Comparison of ENCODE assay signal across 26 mouse cellular contexts in genomic region chr5:29380091-29380490, GRCm38 (mm10). TPM values are rescaled to one million over a fixed set of nuclear protein-coding genes. Genes with fewer than 3 reads are reported as not detected.
A peak's percentile ranks its signal among the peaks of the same experiment; 100 is the strongest.
DNase-seq lines count a peak whose midpoint lies in the region; TF ChIP-seq lines count a peak whose summit lies in the region.
"Had no signal": no experiment of that assay in that cellular context is flagged by ENCODE, and none has a peak within 500 bp of the region (broad histone marks: within the 10 kb centered on the region; RNA-seq: fewer than 3 reads in every experiment).

No protein-coding gene starts in this region.

- H3K4me1 ChIP-seq in E14TG2a.4 (replicated peaks; ENCODE audit: low read depth, low read length) (peaks cover 38% of the 10 kb centered on the region), ES-Bruce4 (ENCODE audit: control insufficient read depth, insufficient read depth, low read length) (peaks cover 2% of the 10 kb centered on the region)

- TF ChIP-seq CTCF in E14TG2a.4 (conservative IDR thresholded peaks at IDR 0.05; ENCODE audit: low read length) (no peak), ES-Bruce4 (IDR thresholded peaks at IDR 0.05; ENCODE audit: low read depth, low read length) (no peak)

- DNase-seq in R1 (ENCODE audit: low read depth, low spot score): peak; percentile 81
- no peak for DNase-seq in thymus, postnatal 36 days
- DNase-seq in spleen, postnatal 10 days (ENCODE audit: low spot score in 2 of 2): no peak
- no peak for DNase-seq in cerebellum, adult 18-20 months
- DNase-seq: adrenal gland, postnatal 10 days; adrenal gland, postnatal 36 days; cerebellum, adult 11 months; cerebellum, adult 8-10 months; cerebellum, postnatal 10 days; cerebellum, postnatal 36 days; embryo, embryonic 11 days; gastrocnemius, postnatal 25 days; heart, adult 2 months; heart, postnatal 14 days; heart, postnatal 4 days had no signal

- TF ChIP-seq POLR2A in ES-Bruce4 (IDR thresholded peaks at IDR 0.05; ENCODE audit: insufficient read depth, low read length): no peak

- TF ChIP-seq EP300 in ES-Bruce4 (IDR thresholded peaks at IDR 0.05; ENCODE audit: insufficient read depth, low read depth, low read length): 0 out of 2 replicates have a peak, but pooled peaks have one; percentile 36

- H3K9me3 ChIP-seq in E14TG2a.4 (ENCODE audit: low read length) (0 out of 2 replicates have a peak, but pooled peaks cover 4% of the 10 kb centered on the region), ES-Bruce4 (replicated peaks; ENCODE audit: control insufficient read depth, insufficient read depth, low read length, poor library complexity, severe bottlenecking) (no peaks in the 10 kb centered on the region)
- H3K9me3 ChIP-seq: embryonic facial prominence, embryonic 10.5 days; embryonic facial prominence, embryonic 13.5 days; forebrain, embryonic 12.5 days; forebrain, embryonic 15.5 days; heart, embryonic 10.5 days; heart, embryonic 13.5 days had no signal

- H3K9ac ChIP-seq in ES-Bruce4 (ENCODE audit: low read depth, poor library complexity, severe bottlenecking): no peak overlapping the region
- H3K9ac ChIP-seq: embryonic facial prominence, embryonic 13.5 days; forebrain, embryonic 12.5 days; forebrain, embryonic 15.5 days; heart, embryonic 13.5 days; hindbrain, embryonic 14.5 days had no signal

- peak overlapping the region; percentile 92 for H3K27ac ChIP-seq in ES-Bruce4 (ENCODE audit: insufficient read depth, low read length)
- H3K27ac ChIP-seq: embryonic facial prominence, embryonic 10.5 days; embryonic facial prominence, embryonic 13.5 days; forebrain, embryonic 12.5 days; forebrain, embryonic 15.5 days; heart, adult 2 months; heart, embryonic 10.5 days; heart, embryonic 13.5 days; hindbrain, embryonic 14.5 days; hindbrain, postnatal 0 days had no signal

- H3K4me3 ChIP-seq in E14TG2a.4 (replicated peaks; ENCODE audit: low read length) (peak overlapping the region; percentile 96; the same call in 1 of the 2 replicates), ES-Bruce4 (ENCODE audit: low read depth, low read length) (no peak overlapping the region)
- H3K4me3 ChIP-seq: embryonic facial prominence, embryonic 10.5 days; embryonic facial prominence, embryonic 13.5 days; erythroblast, embryonic 14.5 days; forebrain, embryonic 12.5 days; forebrain, embryonic 15.5 days; heart, adult 2 months; heart, embryonic 10.5 days; heart, embryonic 13.5 days had no signal

- H3K36me3 ChIP-seq in E14TG2a.4 (ENCODE audit: insufficient read depth, low read length) (no peaks in the 10 kb centered on the region), ES-Bruce4 (ENCODE audit: control insufficient read depth, insufficient read depth, low read length, poor library complexity, severe bottlenecking) (no peaks in the 10 kb centered on the region)
- H3K36me3 ChIP-seq: embryonic facial prominence, embryonic 10.5 days; embryonic facial prominence, embryonic 13.5 days; forebrain, embryonic 12.5 days; forebrain, embryonic 15.5 days; heart, embryonic 10.5 days; heart, embryonic 13.5 days had no signal

- H3K27me3 ChIP-seq in E14TG2a.4 (ENCODE audit: insufficient read depth, low read length): peaks cover 8% of the 10 kb centered on the region; the same call in 1 of the 2 replicates
- no peaks in the 10 kb centered on the region for H3K27me3 ChIP-seq in ES-Bruce4 (ENCODE audit: control insufficient read depth, insufficient read depth, low read length, poor library complexity, severe bottlenecking)
- H3K27me3 ChIP-seq: forebrain, embryonic 15.5 days had no signal

RNA-seq across cellular contexts. Expression of gene Lmbr1, which starts 1.9 kb away (rescaled TPM):
- polyA plus RNA-seq in ES-Bruce4 (2011; ENCODE audit: insufficient read depth, insufficient read length, low read depth, missing spikeins): 8.3 and 11.1 TPM in 2 replicates

RNA-seq across cellular contexts. Expression of gene Nom1, which starts 54.4 kb away (rescaled TPM):
- polyA plus RNA-seq in ES-Bruce4 (2011; ENCODE audit: insufficient read depth, insufficient read length, low read depth, missing spikeins): 12.2 and 15.0 TPM in 2 replicates
